Mouse (Mus musculus) liver, adult (tissue): ENCODE data around the gene Baat.

Source experiments
- GATA4 ChIP-seq: IDR thresholded peaks from 2 replicates; pipeline ENCODE4 v1.6.1; 2014; ENCODE audit warnings: mild to moderate bottlenecking, low read length; ENCODE audit not compliant: insufficient replicate concordance

The Baat gene

DNA sequence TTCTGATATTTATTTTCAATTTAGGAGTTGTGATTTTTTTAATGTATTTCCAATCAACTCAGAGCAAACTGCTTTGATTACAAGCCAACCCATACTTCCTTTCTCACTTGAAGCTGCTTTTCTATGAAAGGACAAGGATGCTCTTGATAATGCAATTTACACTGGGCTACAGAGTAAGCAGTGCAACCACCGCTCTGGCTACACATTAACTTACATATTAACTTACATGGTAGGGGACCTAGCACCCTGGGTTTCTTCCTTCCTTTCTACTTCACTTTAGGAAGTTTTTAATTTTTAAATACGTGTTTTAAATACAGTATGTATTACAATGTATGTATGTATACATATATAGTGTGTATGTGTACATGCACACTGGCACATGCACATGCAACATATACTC is 2.8 kb upstream of the Baat start:
- TF ChIP-seq GATA4 = no peak

DNA sequence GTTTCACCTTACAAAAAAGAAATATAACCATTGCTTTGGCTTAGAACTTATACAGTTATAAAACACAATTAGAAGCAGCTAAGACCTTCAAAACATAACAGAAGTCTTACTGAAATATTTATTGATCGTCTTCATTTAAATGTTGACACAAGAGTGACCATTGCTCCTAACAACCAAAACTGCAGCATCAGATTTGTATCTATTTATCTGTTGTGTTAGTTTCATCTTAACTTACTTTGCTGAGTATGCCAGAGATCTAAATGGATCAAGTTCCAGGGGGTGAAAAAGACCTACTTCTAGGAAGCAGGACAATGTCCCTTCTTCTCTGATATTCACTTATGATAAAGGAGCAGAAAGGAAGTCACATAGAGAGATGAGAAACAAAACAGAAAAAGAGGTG is 2.8 kb downstream of the Baat start:
- TF ChIP-seq GATA4 = 0 out of 2 replicates have a peak, but pooled peaks have one; percentile 50

DNA sequence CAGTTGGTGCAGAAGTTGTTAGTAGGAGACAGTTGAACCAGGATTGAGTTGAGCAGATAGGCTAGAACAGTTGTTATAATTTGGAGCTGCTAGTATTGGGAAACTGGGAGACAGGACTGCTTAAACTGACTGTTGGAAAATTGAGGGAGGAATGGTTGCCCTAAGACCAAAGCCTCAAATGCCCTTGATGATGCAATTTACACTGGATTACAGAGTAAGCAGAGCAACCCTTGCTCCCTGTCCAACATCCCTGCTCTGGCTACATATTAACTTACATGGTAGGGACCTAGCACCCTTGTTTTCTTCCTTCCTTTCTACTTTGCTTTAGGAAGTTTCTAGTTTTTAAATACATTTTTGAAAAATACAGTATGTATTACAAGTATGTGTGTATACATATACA is 20.9 kb downstream of the Baat start:
- peak; percentile 5; the same call in 1 of the 2 replicates for TF ChIP-seq GATA4

DNA sequence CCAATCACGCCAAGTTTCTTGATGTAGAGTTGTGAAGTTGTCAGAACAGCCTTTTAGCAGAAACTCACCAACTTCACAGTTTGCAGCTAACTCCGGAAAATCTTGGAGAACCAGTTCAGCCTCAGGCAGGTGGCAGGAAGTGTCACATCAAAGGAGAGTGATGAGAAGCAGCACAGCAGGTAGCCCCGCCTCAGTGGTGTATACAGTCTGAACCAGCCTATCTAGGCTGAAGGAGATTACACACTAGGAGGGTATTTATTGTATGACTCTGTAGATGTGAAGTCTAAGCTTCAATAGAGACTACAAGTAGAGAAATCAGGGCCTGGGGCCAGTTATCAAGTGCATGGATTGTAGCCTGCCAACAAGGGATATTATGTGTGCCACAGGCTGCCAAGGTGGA is 25.5 kb downstream of the Baat start:
- TF ChIP-seq GATA4 = no peak

DNA sequence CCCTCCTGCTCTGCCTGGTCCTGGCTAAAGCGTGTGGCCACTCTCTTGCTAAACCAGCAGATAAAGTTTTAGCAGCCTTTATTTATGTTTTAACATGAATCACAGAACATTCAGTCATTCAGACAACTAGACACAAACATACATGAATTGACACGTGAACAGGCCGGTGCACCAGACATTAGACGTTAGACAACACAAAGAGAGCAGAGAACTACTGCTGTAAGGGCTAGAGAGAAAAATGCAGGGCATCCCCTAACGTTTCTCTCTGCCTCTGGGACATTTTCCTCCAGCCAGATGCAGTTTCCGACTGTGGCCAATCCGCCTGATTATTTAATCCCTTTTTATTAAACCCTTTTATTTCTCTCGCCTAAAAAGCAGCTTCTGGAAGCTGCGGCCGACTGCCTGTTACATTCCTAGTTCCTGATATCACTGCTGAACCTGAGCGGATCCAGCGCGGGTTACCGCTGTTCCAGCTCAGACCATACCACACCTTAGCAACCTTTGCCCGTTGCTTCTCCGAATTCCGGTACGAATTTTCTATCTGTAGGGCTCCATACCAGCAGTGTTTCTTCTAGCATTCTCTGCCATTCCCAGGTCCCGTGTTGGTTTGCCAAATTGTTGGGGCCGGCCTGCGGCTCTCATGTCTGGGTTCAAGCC is 26.1 kb downstream of the Baat start:
- no peak for TF ChIP-seq GATA4

DNA sequence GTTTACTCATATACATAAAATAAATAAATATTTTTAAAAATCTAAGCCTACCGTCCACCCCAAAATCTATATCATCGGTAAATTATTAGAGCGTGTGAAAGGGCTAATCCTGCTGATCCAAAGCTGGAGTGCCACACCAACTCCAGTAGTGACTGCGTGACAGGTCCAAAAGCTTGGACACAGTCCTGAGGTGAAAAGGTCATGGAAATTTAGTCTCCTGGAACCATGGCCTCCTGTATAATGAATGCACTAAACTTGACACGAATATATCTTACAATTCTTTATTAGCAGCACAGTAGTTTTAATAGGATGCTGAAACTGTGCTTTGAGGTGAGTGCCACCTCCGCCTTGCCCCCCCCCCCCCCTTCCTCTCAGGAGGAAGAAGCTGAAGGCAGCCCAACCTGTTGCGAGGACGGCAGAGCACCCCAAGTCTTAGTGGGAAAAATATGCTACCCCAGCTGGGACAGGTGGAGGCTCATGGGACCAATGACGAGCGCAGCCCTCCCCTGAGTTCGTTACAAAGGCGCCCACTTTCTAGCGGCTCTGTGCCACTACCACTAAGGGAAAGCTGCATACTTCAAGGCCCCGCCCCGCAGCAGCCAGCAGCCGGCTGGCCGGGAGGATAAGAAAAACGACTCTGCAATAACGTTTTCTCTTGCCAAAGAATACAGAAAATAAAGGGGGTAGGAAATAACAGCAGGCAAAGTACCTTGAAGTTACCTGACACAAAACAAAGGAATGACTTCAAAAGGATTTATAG is 28.1 kb downstream of the Baat start:
- TF ChIP-seq GATA4 = no peak; the same call in 1 of the 2 replicates

DNA sequence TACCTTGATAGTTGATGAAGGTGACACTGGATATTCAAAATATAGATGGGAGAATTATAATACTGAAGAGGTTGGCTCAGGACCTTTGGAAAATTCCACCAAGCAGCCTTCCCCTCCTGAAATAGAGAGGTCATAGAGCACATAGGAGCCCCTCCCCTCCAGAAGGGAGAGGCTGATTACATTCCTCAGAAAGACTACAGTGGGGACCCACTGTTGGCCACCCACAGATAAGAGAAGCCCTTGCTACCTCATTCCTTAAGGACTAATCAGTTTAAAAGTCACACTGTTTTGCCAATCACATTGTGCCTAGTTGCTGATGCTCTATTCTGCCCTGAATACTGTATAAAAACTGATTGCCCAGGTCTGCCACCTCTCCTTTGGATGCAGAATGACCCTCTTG is 31.8 kb downstream of the Baat start:
- TF ChIP-seq GATA4 = no peak

DNA sequence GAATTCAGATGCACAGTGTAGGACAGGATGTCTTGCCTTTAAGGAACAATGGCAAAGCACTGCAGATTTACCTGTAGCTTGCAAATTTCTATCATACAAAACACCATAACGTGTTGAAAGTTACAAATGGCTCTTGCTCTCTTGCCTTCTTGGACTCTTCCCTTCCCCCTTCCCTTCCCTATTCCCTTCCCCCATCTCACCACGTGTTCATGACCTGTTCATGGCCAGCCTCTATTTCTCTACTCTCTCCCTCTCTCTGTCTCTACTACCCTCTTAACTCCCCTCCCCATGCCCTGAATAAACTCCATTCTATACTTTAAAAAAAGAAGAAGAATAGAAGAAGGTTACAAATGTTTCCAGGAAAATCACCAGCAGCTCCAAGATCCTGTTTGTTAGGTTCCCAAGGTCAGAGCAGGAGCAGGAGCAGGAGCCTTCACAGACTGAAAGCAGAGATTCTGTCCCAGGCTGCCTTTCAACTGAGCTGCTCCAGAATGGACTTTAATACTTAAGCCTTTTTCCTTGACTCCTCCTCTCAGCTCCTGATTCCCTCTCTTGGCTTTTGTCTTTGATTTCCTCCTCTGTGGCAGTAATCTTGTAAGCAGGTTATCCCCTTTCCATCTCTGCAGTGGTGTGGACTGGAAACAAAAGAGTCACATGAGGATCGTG is 32.8 kb downstream of the Baat start, which contains the start of gene Acnat1:
Gene Acnat1, minus strand, starts transcription at position 478 of the 666 bp plus-strand sequence.
- no peak for TF ChIP-seq GATA4

DNA sequence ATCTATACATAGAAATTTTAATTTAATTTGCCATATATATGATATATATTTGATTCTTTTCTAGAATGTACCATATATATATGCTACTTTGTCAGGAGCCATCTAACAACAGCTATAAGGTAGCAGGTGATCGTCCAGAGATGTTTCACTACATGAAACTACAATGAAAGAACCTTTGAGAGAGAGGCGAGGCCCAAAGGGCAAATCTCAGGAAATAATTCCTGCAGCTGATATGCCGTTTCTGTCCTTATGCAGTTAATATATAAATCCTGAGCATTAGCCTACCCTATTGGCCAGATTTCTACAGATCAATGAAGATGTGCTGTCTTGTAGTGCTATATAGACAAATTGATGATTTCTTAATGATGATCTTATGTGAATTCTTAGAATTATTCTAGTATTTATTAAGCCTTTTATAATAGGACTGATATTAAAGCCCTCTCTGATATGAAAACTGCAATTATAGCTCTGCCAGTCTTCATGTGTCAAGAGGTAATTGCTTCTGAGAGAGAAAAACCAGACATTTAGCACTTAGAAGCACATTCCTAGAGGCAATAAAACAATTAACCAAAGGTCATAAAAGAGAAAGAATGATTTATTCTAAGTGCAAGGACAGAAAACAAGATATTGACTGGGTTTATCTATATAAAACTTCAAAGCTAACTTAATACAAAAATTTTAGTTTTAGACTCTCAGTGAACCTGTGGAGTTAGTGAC is 36.8 kb downstream of the Baat start:
- no peak for TF ChIP-seq GATA4

DNA sequence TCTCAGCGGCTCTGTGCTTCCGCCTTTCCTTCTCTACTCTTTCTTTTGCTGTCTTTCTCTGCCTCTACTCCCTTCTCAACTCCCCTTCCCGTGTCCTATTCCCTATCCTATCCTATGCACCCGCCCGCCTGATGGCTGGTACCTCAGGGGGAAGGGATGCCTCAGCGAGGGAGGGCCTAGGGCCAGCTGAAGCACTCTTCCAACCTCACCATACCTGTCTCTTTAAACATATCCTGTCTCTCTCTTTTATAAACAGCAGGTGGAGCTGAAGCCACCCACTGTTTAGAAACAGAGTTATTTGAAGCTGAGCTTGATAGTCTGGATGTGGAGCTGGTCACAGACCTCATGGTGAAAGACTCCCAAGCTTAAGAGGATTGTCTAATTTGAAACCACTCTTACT is 39.0 kb downstream of the Baat start:
- TF ChIP-seq GATA4 = no peak

DNA sequence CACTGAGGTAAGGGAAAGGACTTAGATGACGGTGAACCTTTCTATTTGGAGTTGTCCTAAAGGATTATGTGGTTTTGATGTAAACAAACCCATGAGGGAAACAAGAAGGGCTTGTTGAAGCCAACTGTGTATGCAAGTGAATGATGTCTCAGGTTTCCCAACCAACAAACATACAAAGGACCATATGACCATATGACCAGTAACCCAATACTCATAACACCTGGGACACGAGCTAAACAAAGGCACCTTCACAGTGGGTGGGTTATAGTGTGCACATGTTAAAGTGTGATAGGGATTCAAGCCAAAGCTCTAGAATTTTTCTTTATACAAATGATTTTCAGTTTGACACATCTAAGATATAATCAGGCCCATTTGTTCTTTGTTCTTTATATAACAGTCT is 50.2 kb downstream of the Baat start:
- TF ChIP-seq GATA4 = no peak

DNA sequence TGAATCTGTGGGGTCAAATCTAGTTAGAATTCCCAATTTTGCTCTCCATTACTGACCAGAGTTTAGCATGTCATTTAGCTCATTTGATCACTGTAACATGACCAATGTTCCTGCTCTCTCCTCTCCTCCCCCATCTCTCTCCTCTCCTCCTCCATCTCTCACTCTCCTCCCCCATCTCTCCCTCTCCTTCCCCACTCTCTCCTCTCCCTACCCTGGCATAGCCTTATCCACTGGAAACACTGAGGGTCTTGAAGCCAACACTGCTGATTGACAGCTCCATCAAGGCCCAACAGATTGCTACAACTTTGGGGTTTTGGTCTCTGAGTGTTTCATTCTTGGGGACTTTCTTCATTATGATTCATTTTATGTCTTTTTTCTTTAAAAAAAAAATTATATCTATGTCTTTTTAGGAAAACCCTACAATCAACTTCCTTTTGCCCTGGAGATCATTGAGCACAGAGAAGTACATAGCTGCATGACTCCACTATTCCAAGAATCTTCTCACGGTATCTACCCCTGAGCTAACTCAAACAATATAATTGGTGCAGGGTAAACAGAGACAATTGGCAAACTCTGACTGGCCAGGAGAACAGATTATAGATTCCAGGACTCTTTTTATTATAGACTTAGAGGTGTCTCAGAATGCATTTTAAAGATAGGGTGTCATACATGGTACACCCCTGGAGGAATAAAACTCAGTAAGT is 54.4 kb downstream of the Baat start:
- no peak for TF ChIP-seq GATA4

DNA sequence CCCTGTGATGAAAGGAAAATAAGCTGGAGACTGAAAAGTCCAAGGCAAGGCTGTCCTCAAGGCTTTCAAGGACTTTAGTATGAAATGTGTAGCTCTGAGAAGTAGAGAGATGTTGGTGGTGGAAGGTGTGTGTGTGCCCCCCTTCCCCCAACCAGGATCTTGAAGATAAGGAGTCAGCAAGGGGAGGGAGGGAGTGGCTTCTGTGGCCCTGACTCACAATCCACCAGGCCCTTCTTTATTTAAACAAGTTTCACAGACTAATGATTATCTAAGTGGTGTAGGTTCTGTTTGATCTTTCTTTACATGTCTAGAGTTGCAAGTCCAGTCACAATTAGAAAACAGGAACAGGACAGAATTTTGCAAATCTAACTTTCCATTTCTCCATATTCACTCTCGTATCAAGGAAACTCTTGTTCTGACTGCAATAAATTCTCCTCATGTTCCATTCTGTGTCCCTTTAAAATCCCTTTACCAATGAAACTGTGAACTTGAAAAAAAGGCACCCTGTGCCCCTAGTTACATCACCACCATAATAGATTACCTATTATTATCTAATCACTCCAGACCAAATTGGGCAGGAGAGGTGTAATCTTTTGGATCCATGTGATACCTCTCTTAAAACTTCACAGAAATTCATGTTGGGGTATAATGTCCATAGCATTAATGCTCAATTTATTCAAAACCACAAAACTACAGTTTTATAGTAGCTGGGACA is 55.1 kb downstream of the Baat start:
- TF ChIP-seq GATA4 = 0 out of 2 replicates have a peak, but pooled peaks have one; percentile 32
